Mouse (Mus musculus) embryonic facial prominence, embryonic 15.5 days (tissue): ENCODE measurements around the gene Mapk6. TPM values are rescaled to one million over a fixed set of nuclear protein-coding genes. Genes with fewer than 3 reads are reported as not detected.

Experiments
- ATAC-seq: fragments of 200-750 bp; cut with Nextera tagmentation; 2 replicates; pipeline ENCODE4 v1.8.0; 2017; ENCODE audit warnings: low read depth, moderate TSS enrichment; ENCODE audit not compliant: insufficient number of reproducible peaks, low FRiP score, low TSS enrichment
- H3K27ac ChIP-seq: fragments of 300-500 bp; sonication (generic); replicated peaks from 2 replicates; pipeline ENCODE4 v1.5.1; 2015; ENCODE audit warnings: mild to moderate bottlenecking, inconsistent platforms
- H3K27me3 ChIP-seq: fragments of 300-500 bp; sonication (generic); 2 replicates; pipeline ENCODE4 v1.6.1; 2015; ENCODE audit warnings: inconsistent platforms
- H3K36me3 ChIP-seq: fragments of 300-500 bp; sonication (generic); 2 replicates; pipeline ENCODE4 v1.6.1; 2015; ENCODE audit warnings: mild to moderate bottlenecking, inconsistent platforms
- H3K4me1 ChIP-seq: fragments of 300-500 bp; sonication (generic); 2 replicates; pipeline ENCODE4 v1.6.1; 2015; ENCODE audit warnings: inconsistent platforms
- H3K4me2 ChIP-seq: fragments of 300-500 bp; sonication (generic); replicated peaks from 2 replicates; pipeline ENCODE4 v1.6.1; 2015; ENCODE audit warnings: mild to moderate bottlenecking, inconsistent platforms
- H3K4me3 ChIP-seq: fragments of 300-500 bp; sonication (generic); replicated peaks from 2 replicates; pipeline ENCODE4 v1.5.1; 2015; ENCODE audit warnings: mild to moderate bottlenecking, inconsistent platforms
- H3K9ac ChIP-seq: fragments of 300-500 bp; sonication (generic); 2 replicates; pipeline ENCODE4 v1.6.1; 2015; ENCODE audit warnings: inconsistent platforms
- H3K9me3 ChIP-seq: fragments of 300-500 bp; sonication (generic); replicated peaks from 2 replicates; pipeline ENCODE4 v1.6.1; 2016; ENCODE audit warnings: inconsistent platforms
- WGBS: fragments of 180-500 bp; shearing (Covaris S2); methylation state at CpG from one replicate; pipeline ENCODE4 v1.1.7; 2015; 5-methylcytosine and 5-hydroxymethylcytosine counted together
- polyA plus RNA-seq: library from polyadenylated mRNA; unstranded; fragments of >200 nt; fragmentation: Nextera tagmentation; extraction: Ambion mirVana; gene quantifications from 2 replicates; pipeline ENCODE4 v1.2.1, GENCODE M21; 2015

Gene Mapk6
- polyA plus RNA-seq, 1 experiment from 2014 or later, result 58.1 TPM

DNA sequence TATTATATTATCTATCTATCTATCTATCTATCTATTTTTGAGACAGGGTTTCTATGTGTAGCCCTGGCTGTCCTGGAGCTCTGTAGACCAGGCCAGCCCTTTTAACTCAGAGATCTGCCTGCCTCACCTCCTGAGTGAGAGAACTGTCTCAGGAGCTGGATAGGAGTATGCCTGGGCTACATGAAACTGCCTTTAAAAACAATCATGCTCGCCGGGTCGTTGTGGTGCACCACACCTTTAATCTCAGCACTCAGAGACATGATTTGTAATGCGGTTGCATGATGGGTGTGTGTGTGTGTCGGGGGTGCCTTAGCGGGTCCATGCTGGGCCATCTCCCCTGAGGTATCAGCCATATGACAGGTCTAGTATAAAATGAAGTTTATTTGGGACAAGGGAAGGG is 25.1 kb upstream of the Mapk6 start:
- no peaks in the 10 kb centered on the region for H3K27me3 ChIP-seq
- ATAC-seq, result no peak
- 64% methylated on average over 6 of the region's 6 CpGs for WGBS
- H3K9ac ChIP-seq, result no peak overlapping the region
- H3K36me3 ChIP-seq, result no peaks in the 10 kb centered on the region
- no peak overlapping the region for H3K4me3 ChIP-seq
- H3K4me2 ChIP-seq, result no peak overlapping the region
- H3K9me3 ChIP-seq, result no peaks in the 10 kb centered on the region
- H3K4me1 ChIP-seq, result peaks cover 24% of the 10 kb centered on the region
- H3K27ac ChIP-seq, result 0 out of 2 replicates have a peak overlapping the region, but pooled peaks have one; percentile 22

DNA sequence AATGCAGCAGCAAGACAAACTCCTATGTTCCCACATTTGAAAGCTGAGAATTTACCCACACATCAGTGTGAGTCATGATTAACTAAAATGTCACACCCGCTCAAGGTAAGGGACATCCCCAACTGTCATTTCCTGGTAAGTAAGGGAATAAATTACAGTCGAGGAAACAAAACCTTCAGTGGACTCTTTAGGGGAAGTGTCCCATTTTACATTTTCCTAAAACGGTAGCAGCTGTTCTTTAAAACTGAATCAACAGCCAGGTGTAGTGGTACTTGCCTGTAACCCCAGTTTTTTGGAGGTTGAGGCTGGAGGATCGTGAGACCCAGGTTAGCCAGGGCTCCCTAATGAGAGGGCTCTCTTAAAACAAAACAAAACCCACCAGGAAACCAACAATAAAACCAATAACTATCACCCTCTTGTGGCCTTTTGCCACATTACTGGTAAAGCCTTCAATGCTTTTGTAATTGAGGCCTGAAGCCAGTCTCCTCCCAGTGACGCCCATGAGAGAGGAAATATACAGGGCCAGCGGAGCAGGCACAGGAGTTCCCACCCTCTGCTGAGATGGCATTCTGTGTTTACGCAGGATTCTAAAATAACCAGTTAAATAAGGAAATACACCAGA is 24.5 kb upstream of the Mapk6 start:
- no peak overlapping the region for H3K9ac ChIP-seq
- H3K36me3 ChIP-seq, result no peaks in the 10 kb centered on the region
- peak; percentile 58; the same call in 1 of the 2 replicates for ATAC-seq
- H3K27me3 ChIP-seq, result no peaks in the 10 kb centered on the region
- H3K4me2 ChIP-seq, result no peak overlapping the region
- H3K4me3 ChIP-seq, result no peak overlapping the region
- WGBS, result 30% methylated on average over 7 of the region's 7 CpGs
- H3K27ac ChIP-seq, result no peak overlapping the region
- H3K9me3 ChIP-seq, result no peaks in the 10 kb centered on the region
- H3K4me1 ChIP-seq, result peaks cover 24% of the 10 kb centered on the region

DNA sequence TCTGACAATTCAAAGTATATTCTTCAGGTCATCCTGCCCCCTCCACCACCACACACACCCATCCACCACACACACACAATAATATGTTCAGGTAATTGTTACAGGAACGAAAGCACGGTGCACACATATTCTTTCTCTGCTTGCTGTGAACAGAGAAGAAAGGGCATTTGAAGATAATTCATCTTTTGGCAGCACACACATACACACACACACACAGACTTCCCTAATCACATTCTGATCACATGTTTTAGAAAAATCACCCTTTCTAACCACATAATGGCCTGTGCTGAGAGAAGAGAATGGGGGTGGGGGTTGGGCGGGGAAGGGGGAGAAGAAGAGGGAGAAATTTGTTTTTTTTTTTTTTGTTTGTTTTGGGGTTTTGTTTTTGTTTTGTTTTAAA is 22.9 kb upstream of the Mapk6 start:
- no peak overlapping the region for H3K4me3 ChIP-seq
- no peak overlapping the region for H3K9ac ChIP-seq
- H3K27me3 ChIP-seq, result no peaks in the 10 kb centered on the region
- H3K36me3 ChIP-seq, result no peaks in the 10 kb centered on the region
- no peak for ATAC-seq
- no peak overlapping the region for H3K4me2 ChIP-seq
- no peaks in the 10 kb centered on the region for H3K9me3 ChIP-seq
- 76% methylated on average over 3 of the region's 3 CpGs for WGBS
- H3K4me1 ChIP-seq, result peaks cover 24% of the 10 kb centered on the region
- H3K27ac ChIP-seq, result no peak overlapping the region

DNA sequence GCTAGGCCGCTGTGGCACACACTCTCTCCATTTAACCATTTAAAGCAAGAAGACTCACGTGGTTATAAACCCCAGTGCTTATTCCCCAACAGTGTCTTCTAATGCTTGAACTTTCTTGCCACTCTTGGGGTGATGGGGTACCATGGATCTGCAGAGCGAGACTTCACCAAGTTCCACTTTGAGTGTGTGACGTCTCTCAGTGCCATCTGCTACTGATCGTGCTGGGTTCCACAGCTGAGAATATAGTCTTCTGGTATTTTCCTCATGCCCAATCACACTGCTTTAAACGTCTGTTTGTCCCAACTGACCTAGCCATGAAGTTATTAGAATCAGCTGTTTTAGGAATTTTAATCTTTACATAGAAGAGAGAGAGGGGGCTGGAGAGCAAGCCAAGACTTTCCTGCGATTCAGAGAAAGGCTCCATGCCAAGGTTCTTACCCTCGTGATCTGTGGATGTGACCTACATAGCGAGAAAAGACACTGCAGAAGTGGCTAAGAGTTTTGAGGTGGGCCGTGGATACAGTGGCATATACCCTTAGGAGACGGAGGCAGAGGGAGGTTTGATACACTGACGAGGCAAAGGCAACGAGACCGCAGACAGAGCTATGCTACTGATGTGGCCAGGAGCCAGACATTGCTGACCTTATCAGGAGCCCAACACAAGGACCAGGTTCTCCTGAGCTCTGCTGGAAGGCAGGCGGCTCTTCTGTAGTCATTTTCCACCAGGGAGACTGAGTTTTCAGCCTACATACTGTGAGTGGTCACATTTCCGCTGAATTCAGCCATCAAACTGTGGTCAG is 21.2 kb upstream of the Mapk6 start:
- H3K27ac ChIP-seq, result peak overlapping the region; percentile 75
- H3K9ac ChIP-seq, result no peak overlapping the region
- no peaks in the 10 kb centered on the region for H3K9me3 ChIP-seq
- WGBS, result 41% methylated on average over 16 of the region's 16 CpGs
- H3K36me3 ChIP-seq, result no peaks in the 10 kb centered on the region
- H3K4me2 ChIP-seq, result 0 out of 2 replicates have a peak overlapping the region, but pooled peaks have one; percentile 6
- H3K27me3 ChIP-seq, result no peaks in the 10 kb centered on the region
- peaks cover 22% of the 10 kb centered on the region for H3K4me1 ChIP-seq
- peak; percentile 29; the same call in 1 of the 2 replicates for ATAC-seq
- no peak overlapping the region for H3K4me3 ChIP-seq

DNA sequence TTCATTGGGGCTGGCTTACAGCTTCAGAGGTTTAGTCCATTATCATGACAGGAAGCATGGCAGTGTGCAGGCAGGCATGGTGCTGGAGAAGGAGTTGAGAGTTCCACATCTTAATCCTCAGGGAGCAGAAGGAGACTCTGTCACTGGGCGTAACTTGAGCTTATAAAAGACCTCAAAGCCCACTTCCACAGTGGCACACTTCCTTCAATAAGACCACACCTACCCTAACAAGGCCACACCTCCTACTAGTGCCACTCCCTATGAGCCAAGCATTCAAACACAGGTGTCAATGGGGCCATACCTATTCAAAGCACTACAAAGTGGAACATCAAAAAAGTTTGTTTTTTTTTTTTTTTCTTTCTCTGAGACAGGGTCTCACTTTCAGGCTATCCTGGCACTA is 19.9 kb upstream of the Mapk6 start:
- no peaks in the 10 kb centered on the region for H3K27me3 ChIP-seq
- no peaks in the 10 kb centered on the region for H3K9me3 ChIP-seq
- H3K4me2 ChIP-seq, result no peak overlapping the region
- no peaks in the 10 kb centered on the region for H3K36me3 ChIP-seq
- WGBS, result 79% methylated on average over 1 of the region's 1 CpGs
- ATAC-seq, result no peak
- no peak overlapping the region for H3K4me3 ChIP-seq
- peaks cover 16% of the 10 kb centered on the region for H3K4me1 ChIP-seq
- no peak overlapping the region for H3K9ac ChIP-seq
- no peak overlapping the region for H3K27ac ChIP-seq

DNA sequence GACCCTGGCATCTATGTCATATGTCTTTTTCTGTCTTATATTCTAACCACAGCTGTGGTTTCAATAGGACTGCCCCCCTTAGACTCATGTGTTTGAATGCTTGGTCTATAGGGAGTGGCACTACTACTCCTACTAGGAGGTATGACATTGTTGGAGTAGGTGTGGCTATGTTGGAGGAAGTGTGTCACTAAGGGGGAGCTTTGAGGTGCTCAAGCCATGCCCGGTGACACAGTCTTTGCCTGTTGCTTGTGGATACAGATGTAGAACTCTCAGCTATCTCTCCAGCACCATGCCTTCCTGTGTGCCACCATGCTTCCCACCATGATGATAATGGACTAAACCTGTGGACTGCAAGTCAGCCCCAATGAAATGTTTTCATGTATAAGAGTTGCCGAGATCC is 19.2 kb upstream of the Mapk6 start:
- no peaks in the 10 kb centered on the region for H3K9me3 ChIP-seq
- no peak for ATAC-seq
- H3K9ac ChIP-seq, result no peak overlapping the region
- H3K36me3 ChIP-seq, result no peaks in the 10 kb centered on the region
- 93% methylated on average over 2 of the region's 2 CpGs for WGBS
- no peaks in the 10 kb centered on the region for H3K27me3 ChIP-seq
- H3K4me1 ChIP-seq, result peaks cover 10% of the 10 kb centered on the region
- H3K4me2 ChIP-seq, result no peak overlapping the region
- no peak overlapping the region for H3K4me3 ChIP-seq
- H3K27ac ChIP-seq, result no peak overlapping the region

DNA sequence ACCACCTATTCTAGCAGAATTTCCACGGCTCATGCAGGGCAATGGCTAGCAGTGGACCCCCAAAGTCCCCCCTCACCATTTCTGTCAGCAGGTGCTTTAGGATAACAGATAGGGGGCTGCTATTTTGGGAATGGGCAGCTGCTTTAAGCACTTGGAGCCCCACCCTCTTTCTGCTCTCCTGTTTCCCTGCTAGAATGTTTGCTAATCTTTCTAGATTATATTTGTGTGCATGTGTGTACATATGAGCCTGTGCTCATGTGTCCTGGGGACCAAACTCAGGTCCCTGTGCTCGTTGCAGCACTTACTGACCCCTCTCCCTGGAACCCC is 18.4 kb upstream of the Mapk6 start:
- WGBS, result 60% methylated on average over 2 of the region's 2 CpGs
- no peak overlapping the region for H3K4me3 ChIP-seq
- H3K36me3 ChIP-seq, result no peaks in the 10 kb centered on the region
- no peak for ATAC-seq
- no peak overlapping the region for H3K27ac ChIP-seq
- H3K9ac ChIP-seq, result no peak overlapping the region
- H3K4me1 ChIP-seq, result peaks cover 10% of the 10 kb centered on the region
- H3K27me3 ChIP-seq, result no peaks in the 10 kb centered on the region
- H3K4me2 ChIP-seq, result no peak overlapping the region
- no peaks in the 10 kb centered on the region for H3K9me3 ChIP-seq

DNA sequence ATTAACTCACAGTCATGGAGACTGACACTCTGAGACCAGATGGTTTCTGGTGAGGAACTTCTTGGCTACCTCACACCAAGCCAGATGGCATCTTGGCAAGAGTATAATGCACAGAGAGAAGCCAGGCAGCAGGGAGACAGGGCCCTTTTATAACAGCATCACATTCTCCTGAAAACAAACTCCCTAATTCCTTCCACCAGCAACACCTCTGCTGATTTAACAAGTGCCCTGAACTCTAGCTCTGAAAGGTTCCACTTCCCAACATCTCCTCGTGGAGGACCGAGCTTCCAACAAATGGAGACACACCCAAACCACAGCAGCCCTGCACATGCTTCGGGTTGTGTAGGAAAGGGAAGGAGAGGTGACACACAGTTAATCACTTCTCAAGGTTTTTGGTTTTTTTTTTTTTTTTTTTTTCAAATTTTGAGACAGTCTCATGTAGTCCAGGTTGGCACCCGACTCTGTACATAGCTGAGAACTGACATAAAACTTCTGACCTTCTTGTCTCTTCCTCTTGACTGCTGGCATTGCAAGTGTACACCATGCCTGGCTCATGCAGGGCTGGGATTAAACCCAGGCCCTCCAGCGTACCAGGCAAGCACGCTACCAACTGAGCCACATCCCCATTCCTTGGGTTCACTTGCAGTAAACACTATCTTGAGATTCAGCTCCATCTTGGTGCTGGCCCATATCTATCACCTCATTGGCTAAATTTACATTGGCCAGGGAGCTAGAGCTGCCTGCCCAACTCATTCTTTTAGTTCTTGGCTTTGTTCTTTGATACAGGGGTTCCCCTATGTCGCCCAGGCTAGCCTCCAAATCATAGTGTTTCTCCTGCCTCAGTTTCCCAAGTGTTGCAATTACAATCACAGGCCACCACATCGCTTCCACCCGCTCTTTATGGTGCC is 17.8 kb upstream of the Mapk6 start:
- Histone ChIP-seq H3K4me3 (no peak overlapping the region), H3K36me3 (no peaks in the 10 kb centered on the region), H3K27me3 (no peaks in the 10 kb centered on the region), H3K4me2 (no peak overlapping the region), H3K4me1 (peaks cover 10% of the 10 kb centered on the region), H3K27ac (no peak overlapping the region), H3K9me3 (no peaks in the 10 kb centered on the region), H3K9ac (no peak overlapping the region)
- WGBS, result 79% methylated on average over 9 of the region's 9 CpGs
- ATAC-seq, result no peak

DNA sequence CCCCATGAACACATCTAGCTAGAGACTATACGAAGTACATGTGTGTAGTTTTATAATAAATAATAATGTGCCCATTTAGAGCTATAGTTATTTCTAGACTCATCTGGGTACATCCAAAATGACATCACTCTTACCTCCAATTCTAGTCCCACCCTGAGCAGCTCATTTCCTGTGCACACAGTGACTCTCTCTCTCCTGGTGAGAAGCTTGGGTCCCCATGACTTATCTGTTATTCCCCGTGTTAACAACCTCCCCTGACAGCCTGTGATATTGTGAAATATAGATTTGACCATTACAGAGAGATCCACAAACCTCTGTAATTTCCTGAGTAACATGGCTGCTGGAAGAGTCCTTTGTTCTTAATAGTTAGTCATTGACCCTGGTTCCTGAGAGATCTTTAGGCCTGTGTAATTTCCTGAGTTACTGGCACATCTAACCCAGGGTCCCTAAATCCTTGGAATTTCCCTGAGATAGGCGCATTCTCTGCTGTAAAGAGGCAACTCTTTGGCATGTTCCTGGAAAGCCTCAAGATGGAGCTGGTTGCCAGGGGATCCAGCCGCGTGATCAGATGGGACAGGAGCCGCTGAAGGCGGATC is 16.1 kb upstream of the Mapk6 start:
- H3K4me1 ChIP-seq, result peaks cover 4% of the 10 kb centered on the region; the same call in 1 of the 2 replicates
- 82% methylated on average over 7 of the region's 7 CpGs for WGBS
- no peak for ATAC-seq
- no peak overlapping the region for H3K27ac ChIP-seq
- no peaks in the 10 kb centered on the region for H3K9me3 ChIP-seq
- H3K36me3 ChIP-seq, result no peaks in the 10 kb centered on the region
- no peak overlapping the region for H3K4me3 ChIP-seq
- H3K9ac ChIP-seq, result no peak overlapping the region
- no peaks in the 10 kb centered on the region for H3K27me3 ChIP-seq
- H3K4me2 ChIP-seq, result no peak overlapping the region

DNA sequence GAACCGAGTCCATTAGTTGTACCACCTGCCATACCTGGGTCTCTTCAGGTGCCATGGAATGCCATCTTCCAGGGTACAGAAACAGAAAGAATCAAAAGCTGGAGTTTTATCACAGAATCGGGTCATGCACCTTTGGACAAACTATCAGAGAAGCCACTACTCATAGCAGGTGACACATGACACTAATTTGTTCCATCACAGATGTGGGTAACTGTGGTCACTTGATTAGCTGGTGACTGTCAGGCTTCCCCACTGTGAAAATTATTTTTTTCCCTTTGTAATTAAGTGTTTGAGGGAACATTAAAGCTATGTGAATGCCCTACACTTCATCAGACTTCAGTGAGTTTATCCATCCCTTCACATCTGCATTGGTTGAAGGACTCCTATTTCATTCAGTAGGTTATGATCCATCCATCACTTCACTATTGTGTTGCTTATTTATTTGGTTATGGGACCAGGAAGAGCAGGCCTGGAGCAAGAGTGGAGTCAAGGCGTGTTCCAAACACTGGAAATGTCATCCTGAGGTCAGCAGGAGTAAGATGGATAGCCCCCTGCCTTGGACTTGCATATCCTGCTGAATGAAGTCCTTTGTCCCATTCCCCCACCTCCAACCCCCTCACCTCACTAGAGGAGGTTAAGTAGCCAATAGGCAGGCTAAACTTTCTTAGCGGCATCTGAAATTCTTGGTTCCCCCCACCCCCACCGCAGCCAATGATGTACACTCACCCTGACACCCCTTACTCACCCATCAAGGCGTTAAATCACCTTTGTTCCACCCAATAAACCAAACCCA is 14.7 kb upstream of the Mapk6 start:
- H3K9me3 ChIP-seq, result no peaks in the 10 kb centered on the region
- no peak overlapping the region for H3K9ac ChIP-seq
- no peaks in the 10 kb centered on the region for H3K36me3 ChIP-seq
- H3K27me3 ChIP-seq, result no peaks in the 10 kb centered on the region
- no peak overlapping the region for H3K4me3 ChIP-seq
- no peak overlapping the region for H3K4me2 ChIP-seq
- ATAC-seq, result no peak
- H3K27ac ChIP-seq, result no peak overlapping the region
- WGBS, result 65% methylated on average over 6 of the region's 6 CpGs
- H3K4me1 ChIP-seq, result no peaks in the 10 kb centered on the region
